Mouse (Mus musculus) gastrocnemius, adult 2 months (tissue): ENCODE measurements around the gene Myo1c. TPM values are rescaled to one million over a fixed set of nuclear protein-coding genes. Genes with fewer than 3 reads are reported as not detected.

Experiments
- DNase-seq: peaks from one replicate; pipeline ENCODE4 v3.0.0; 2022
- H3K27ac ChIP-seq: fragments of 200-600 bp; 2 replicates; pipeline ENCODE4 v1.8.1; 2022; ENCODE audit warnings: mild to moderate bottlenecking
- H3K4me3 ChIP-seq: fragments of 200-600 bp; 2 replicates; pipeline ENCODE4 v1.8.1; 2022; ENCODE audit warnings: mild to moderate bottlenecking, moderate library complexity
- CTCF ChIP-seq: fragments of 200-600 bp; IDR thresholded peaks from 2 replicates; pipeline ENCODE4 v1.8.1; 2022; ENCODE audit warnings: antibody characterized with exemption, mild to moderate bottlenecking, moderate library complexity
- intact Hi-C: fragments of 180-260 bp; cut with DNase I; formaldehyde crosslinking; loops from one replicate; pipeline ENCODE4 v1.15.1; 2025
- total RNA-seq, 2 experiments: library from RNA; stranded (reverse); gene quantifications; 2 replicates each; pipeline ENCODE4 v1.2.3; 2021

Gene Myo1c
- total RNA-seq, 2 experiments from 2014 or later = 34.1 to 43.9 TPM

GRCm38 (mm10) chr11:75660081-75660590, 9.8 kb downstream of the Myo1c start:
- no peak overlapping the region for H3K27ac ChIP-seq
- intact Hi-C loops = no loop called here
- DNase-seq = no peak
- H3K4me3 ChIP-seq = no peak overlapping the region
- TF ChIP-seq CTCF = no peak

- Histone ChIP-seq H3K27ac (no peak overlapping the region), H3K4me3 (no peak overlapping the region)
- DNase-seq = no peak
- no peak for TF ChIP-seq CTCF
- intact Hi-C loops = no loop called here
Observed at GRCm38 (mm10) chr11:75660941-75661800, 10.9 kb downstream of the Myo1c start.

- no peak overlapping the region for H3K27ac ChIP-seq
- no peak for DNase-seq
- H3K4me3 ChIP-seq = no peak overlapping the region
- intact Hi-C loops = no loop called here
- TF ChIP-seq CTCF = no peak
Observed at GRCm38 (mm10) chr11:75662131-75662530, 11.8 kb downstream of the Myo1c start.

GRCm38 (mm10) chr11:75666296-75666695, 16.0 kb downstream of the Myo1c start:
- H3K4me3 ChIP-seq = no peak overlapping the region
- DNase-seq = no peak
- no peak overlapping the region for H3K27ac ChIP-seq
- intact Hi-C loops = no loop called here
- TF ChIP-seq CTCF = no peak

- intact Hi-C loops = no loop called here
- TF ChIP-seq CTCF = no peak
- H3K27ac ChIP-seq = no peak overlapping the region
- DNase-seq = no peak
- H3K4me3 ChIP-seq = no peak overlapping the region
Observed at GRCm38 (mm10) chr11:75668621-75669020, 18.3 kb downstream of the Myo1c start.

DNA sequence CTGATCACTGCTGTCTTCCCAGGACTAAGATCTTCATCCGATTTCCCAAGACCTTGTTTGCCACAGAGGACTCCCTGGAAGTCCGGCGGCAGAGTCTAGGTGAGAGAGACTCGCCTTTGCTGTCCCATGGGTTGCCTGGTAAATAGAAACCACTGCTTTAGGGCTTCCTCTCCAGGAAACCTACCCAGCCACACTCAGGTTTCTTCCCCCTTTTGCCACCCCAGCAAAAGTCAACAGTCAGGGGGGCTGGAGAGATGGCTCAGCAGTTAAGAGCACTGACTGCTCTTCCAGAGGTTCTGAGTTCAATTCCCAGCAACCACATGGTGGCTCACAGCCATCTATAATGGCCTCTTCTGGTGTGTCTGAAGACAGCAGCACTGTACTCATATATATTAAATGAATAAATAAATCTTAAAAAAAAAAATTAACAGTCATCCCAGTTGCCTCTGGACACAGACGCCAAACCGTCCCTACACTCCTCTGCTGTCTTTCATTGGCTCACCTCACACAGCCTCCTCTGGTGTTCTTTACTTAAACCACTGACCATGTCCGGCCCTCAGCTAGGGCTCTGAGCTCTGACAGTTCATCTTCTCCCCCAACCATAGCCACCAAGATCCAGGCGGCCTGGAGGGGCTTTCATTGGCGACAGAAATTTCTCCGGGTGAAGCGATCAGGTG, 19.0 kb downstream of the Myo1c start:
- no peak for TF ChIP-seq CTCF
- intact Hi-C loops = no loop called here
- H3K4me3 ChIP-seq = no peak overlapping the region

DNA sequence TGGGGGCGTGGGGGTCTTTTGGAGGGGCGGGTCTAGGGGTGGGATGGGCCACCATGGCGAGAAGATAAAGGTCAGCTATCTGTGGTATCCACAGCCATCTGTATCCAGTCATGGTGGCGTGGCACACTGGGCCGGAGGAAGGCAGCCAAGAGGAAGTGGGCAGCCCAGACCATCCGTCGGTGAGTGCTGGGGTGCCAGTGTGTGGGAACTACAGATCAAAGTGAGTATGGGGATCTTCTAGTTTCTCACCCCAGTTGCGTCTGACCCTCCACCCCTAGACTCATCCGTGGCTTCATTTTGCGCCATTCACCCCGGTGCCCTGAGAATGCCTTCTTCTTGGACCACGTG, 19.5 kb downstream of the Myo1c start:
- no peak for TF ChIP-seq CTCF
- Histone ChIP-seq H3K27ac (no peak overlapping the region), H3K4me3 (no peak overlapping the region)
- intact Hi-C loops = no loop called here
- no peak for DNase-seq

More for the DNA sequence above, 19.0 kb downstream of the Myo1c start:
- no peak overlapping the region for H3K27ac ChIP-seq
- DNase-seq = no peak

DNA sequence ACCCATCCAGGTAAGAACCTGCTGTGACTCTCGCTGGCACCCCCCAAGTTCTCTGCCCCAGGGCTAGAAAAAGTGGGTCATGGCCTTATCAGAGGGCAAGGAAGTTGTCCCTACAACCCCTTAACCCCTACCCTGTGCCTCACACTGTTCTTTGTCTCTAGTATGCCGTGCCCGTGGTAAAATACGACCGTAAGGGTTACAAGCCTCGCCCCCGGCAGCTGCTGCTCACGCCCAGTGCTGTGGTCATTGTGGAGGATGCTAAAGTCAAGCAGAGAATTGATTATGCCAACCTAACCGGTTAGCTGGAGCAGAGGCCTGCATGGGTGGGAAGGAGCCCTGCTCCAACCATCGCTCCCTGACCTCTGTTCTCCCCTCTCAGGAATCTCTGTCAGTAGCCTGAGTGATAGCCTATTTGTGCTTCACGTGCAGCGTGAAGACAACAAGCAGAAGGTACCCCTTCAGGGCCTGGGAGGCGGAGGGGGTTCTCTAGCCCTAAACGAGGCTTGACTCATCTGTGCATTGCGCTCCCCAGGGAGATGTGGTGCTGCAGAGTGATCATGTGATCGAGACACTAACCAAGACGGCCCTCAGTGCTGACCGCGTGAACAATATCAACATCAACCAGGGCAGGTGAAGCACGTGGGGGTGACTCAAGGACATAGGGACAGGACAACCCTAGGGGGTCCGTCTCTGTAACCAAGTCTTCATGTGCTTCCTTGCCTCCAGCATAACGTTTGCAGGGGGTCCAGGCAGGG, 21.3 kb downstream of the Myo1c start:
- no peak for DNase-seq
- H3K4me3 ChIP-seq = no peak overlapping the region
- no peak for TF ChIP-seq CTCF
- H3K27ac ChIP-seq = no peak overlapping the region
- intact Hi-C loops = no loop called here

DNA sequence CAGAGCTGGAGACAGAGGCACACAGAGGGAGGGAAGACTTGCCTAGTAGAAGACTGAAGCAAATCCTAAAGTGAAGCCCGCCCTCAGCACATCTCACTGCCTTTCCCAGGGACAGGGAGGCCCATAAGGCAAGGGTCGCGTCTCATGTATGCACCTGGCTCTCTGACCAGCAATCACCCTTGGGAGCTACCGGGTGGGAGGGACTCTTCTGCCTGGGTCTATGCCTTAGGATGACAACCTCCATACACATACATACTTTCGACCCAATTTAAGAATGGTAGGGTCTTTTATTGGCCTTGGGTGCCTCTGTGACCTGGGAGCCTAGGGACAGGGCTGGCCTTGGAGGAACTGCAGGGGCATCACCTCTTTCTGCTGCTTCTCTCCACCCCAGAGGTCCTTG, 23.1 kb downstream of the Myo1c start:
- no peak for DNase-seq
- no peak for TF ChIP-seq CTCF
- intact Hi-C loops = no loop called here
- Histone ChIP-seq H3K27ac (no peak overlapping the region), H3K4me3 (no peak overlapping the region)

DNA sequence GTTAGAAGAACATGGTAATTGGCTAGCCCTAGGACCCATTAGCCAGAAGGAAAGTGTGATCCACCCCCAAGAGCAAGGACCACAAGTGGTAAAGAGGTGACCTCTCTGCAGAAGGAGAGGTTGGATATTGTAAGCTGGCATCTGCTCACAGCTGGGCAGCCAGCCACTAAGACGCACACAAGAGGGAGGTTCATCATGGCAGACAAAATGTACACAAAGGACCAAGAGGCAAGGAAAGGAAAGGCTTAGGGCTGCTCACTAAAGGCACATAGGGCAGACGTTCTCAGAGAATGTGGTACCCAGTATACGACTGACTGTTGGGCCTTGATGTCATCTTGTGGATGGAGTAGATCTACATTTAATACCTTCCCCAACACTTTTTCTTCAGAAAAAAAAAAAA, 24.6 kb downstream of the Myo1c start:
- Histone ChIP-seq H3K27ac (no peak overlapping the region), H3K4me3 (no peak overlapping the region)
- intact Hi-C loops = no loop called here
- no peak for DNase-seq
- TF ChIP-seq CTCF = no peak

DNA sequence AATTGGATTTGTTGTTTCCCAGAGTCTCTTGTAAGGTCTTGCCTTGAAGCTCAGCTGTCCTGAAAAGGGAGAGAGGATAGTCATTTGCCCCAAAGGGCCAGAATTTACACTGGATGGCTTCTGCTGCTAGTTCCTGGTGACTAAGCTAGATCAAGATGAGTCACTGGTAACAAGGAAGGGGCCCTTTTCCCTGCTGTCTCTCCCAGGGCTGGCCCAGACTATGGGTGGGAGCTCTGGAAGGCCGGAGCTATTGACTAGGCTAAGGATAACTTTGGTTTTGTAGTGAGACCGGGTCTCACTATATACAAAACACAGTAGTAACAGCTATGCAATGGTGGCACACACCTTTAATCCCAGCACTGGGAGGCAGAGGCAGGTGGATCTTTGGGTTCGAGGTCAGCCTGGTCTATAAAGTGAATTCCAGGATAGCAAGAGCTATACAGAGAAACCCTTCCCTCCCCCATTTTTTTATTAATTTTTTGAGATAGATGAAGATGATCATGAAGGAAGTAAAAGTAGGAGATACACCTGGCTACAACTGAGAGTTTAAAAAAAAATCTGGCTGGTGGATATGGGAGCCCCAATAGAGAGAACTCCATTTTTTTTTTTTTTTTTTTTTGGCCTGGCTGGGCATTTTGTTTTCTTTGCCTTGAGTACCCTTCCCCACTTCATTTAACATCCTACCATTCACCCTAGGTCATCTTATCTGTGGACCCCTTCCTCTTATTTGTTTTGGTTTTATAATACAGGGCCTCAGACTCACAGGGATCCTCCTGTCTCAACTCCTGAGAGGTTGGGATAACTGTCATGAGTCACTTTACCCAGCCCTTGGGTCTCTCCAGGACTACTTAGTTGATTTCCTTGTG, 27.8 kb downstream of the Myo1c start:
- DNase-seq = no peak
- peak overlapping the region; percentile 99 for H3K27ac ChIP-seq
- peak overlapping the region; percentile 100 for H3K4me3 ChIP-seq
- TF ChIP-seq CTCF = no peak
- intact Hi-C loops = loop anchor here (2.0 kb wide), 1 partner anchor 21 kb away; no protein-coding TSS in a partner anchor

GRCm38 (mm10) chr11:75678747-75679438, 28.6 kb downstream of the Myo1c start, which contains the start of gene Crk:
Gene Crk, plus strand, starts transcription at chr11:75679259.
- intact Hi-C loops = loop anchor here (1.0 to 2.0 kb wide), 2 partner anchors 22 to 48 kb away; no protein-coding TSS in a partner anchor
- DNase-seq = peak; percentile 100
- Histone ChIP-seq H3K27ac (peak within 1 kb of the TSS; percentile 99), H3K4me3 (peak within 1 kb of the TSS; percentile 100)
- TF ChIP-seq CTCF = no peak
